Mouse (Mus musculus): ENCODE data around the gene Trip12. TPM values are rescaled to one million over a fixed set of nuclear protein-coding genes. Genes with fewer than 3 reads are reported as not detected.

Trip12 gene
- polyA plus RNA-seq, 1 experiment from 2014 or later, result 55.5 TPM

DNA sequence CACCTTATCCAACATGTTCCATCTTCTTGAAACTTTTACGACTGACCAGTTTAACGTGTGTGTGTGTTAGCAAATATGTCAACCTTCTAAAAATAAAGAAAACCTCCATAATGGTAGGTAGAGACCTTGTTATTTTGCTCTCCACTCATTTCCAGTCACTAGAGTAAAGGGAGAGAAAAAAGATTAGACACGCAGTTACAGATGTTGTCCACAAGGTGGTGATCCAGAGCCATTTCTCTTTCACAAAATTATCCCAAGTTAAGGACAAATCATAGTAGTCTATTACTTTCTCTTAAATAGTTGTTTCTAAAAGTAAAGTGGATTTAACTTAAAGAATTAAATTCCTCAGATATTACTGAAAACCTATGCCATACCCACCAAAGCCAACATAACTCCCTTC, 106.5 kb downstream of the Trip12 start:
- peaks cover 44% of the 10 kb centered on the region for H3K36me3 ChIP-seq
- 0 out of 2 replicates have a peak, but pooled peaks have one; percentile 13 for ATAC-seq (replicated peaks)

DNA sequence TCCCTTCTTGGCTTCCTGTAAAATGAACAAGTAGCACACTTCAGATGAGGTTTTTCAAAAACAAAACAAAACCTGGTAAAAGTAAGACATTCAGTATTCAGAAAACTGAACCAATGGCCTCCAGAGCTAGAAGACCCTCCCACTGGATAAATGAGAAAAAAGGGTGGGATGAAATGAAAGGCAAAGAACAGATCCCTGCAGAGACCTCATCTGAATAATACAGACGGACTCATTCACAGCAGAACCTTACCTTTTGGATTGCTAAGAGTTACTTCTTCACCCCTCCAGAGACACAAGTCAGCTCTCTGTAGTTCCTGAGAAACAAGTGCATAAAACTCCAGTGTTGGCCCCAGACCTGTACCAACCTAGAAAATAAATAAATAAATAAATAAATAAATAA, 108.6 kb downstream of the Trip12 start:
- Histone ChIP-seq H3K4me3 (no peak overlapping the region), H3K36me3 (peaks cover 43% of the 10 kb centered on the region), H3K27ac (replicated peaks) (no peak overlapping the region), H3K4me2 (replicated peaks) (no peak overlapping the region), H3K9me3 (no peaks in the 10 kb centered on the region), H3K27me3 (no peaks in the 10 kb centered on the region), H3K4me1 (no peaks in the 10 kb centered on the region), H3K9ac (replicated peaks) (no peak overlapping the region)
- no peak for ATAC-seq (replicated peaks)
- 75% methylated on average over 1 of the region's 1 CpGs for WGBS

More for the DNA sequence above, 106.5 kb downstream of the Trip12 start:
- Histone ChIP-seq H3K9me3 (no peaks in the 10 kb centered on the region), H3K4me3 (no peak overlapping the region), H3K27me3 (no peaks in the 10 kb centered on the region), H3K9ac (replicated peaks) (no peak overlapping the region), H3K4me2 (replicated peaks) (no peak overlapping the region), H3K4me1 (no peaks in the 10 kb centered on the region), H3K27ac (replicated peaks) (no peak overlapping the region)
- 68% methylated on average over 3 of the region's 3 CpGs for WGBS

DNA sequence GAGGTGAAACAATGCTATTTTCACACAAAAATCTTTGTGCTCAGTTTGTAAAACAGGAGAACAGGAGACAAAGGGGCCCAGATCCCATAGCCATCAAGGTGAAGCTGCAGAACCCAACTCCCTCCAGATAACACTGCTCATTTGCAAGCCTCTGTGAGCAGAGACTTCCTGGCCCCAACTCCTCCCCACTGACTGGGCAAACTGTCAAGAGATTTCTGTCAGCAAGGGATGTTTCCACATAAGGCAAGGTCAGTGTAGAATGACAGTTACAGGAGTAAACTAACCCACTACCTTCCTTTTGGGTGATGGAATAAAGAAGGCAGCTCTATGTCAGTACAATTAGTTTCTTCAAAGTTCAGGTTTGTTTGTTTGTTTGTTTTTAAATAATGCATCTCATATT, 117.5 kb downstream of the Trip12 start:
- Histone ChIP-seq H3K36me3 (peaks cover 46% of the 10 kb centered on the region), H3K9ac (replicated peaks) (no peak overlapping the region), H3K4me3 (no peak overlapping the region), H3K4me2 (replicated peaks) (no peak overlapping the region), H3K27ac (replicated peaks) (no peak overlapping the region), H3K27me3 (no peaks in the 10 kb centered on the region), H3K9me3 (no peaks in the 10 kb centered on the region), H3K4me1 (no peaks in the 10 kb centered on the region)
- no peak for ATAC-seq (replicated peaks)

DNA sequence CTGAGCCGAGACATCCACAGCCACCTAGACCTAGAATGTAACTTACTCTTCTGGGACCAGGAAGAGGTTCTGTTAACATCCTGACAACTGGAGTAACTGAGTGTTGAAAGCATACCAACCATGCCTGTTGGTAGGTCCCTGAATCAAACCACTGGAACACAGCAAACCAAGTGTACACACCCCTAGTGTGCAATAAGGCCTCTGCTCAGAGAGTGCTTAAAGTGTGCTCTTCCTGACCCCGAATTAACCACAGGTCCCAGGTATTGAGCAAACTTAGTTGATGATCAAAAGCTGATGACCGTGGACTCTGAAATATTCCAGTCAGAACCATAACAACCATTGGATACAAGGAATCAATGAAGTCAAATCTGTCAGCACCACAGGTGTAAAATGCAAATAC, 117.9 kb downstream of the Trip12 start:
- Histone ChIP-seq H3K27me3 (no peaks in the 10 kb centered on the region), H3K9me3 (no peaks in the 10 kb centered on the region), H3K4me2 (replicated peaks) (no peak overlapping the region), H3K9ac (replicated peaks) (no peak overlapping the region), H3K27ac (replicated peaks) (no peak overlapping the region), H3K4me1 (no peaks in the 10 kb centered on the region), H3K36me3 (peaks cover 42% of the 10 kb centered on the region), H3K4me3 (no peak overlapping the region)
- no peak for ATAC-seq (replicated peaks)
- WGBS, result 97% methylated on average over 3 of the region's 3 CpGs

DNA sequence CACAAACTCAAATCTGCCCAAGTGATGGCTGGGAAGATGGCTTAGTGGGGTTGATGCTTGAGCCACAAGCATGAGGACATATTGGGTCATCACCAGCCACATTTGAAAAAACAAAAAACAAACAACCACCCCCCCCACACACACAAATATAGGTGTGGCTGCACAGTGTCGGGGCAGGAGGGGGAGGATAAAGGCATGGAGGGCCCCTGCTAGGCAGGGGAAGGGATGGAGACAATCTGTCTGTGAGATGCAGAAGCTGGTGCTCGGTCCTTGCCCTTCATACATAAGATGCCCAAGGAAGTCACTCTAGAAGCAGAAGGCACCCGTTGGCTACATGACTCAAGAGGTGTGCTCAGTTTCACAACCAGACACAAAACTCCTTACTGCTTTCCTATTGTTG, 118.4 kb downstream of the Trip12 start:
- WGBS, result 88% methylated on average over 3 of the region's 3 CpGs
- Histone ChIP-seq H3K9ac (replicated peaks) (no peak overlapping the region), H3K4me2 (replicated peaks) (no peak overlapping the region), H3K4me1 (no peaks in the 10 kb centered on the region), H3K9me3 (no peaks in the 10 kb centered on the region), H3K36me3 (peaks cover 38% of the 10 kb centered on the region), H3K27ac (replicated peaks) (no peak overlapping the region), H3K4me3 (no peak overlapping the region), H3K27me3 (no peaks in the 10 kb centered on the region)
- ATAC-seq (replicated peaks), result 0 out of 2 replicates have a peak, but pooled peaks have one; percentile 35

- Histone ChIP-seq H3K9ac (replicated peaks) (peak overlapping the region; percentile 45), H3K4me1 (peaks cover 13% of the 10 kb centered on the region), H3K9me3 (no peaks in the 10 kb centered on the region), H3K36me3 (no peaks in the 10 kb centered on the region), H3K27me3 (no peaks in the 10 kb centered on the region), H3K4me2 (replicated peaks) (peak overlapping the region; percentile 58), H3K4me3 (peak overlapping the region; percentile 36), H3K27ac (replicated peaks) (peak overlapping the region; percentile 87)
- peak; percentile 91 for ATAC-seq (replicated peaks)
- WGBS, result 9% methylated on average over 31 of the region's 31 CpGs
Observed at GRCm38 (mm10) chr1:84709810-84710785, 130.2 kb downstream of the Trip12 start.

DNA sequence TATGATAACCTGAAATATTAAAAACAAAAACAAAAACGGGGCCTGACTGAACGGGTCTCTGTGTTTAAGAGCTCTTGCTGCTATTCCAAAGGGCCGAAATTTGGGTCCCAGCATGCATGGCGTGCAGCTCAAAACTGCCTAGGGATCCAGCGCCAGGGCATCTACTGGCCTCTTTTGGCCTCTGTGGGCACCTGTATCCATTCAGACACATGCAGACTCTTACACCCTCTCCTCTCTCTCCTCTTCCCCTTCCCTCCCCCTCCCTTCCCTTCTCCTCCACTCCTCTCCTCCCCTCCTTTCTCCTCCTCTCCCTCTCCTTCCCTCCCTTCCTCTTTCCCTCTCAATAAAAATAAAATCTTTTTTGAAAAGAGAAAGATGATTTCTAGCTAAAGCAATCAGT, 130.9 kb downstream of the Trip12 start:
- WGBS, result 27% methylated on average over 5 of the region's 5 CpGs
- no peaks in the 10 kb centered on the region for H3K36me3 ChIP-seq
- H3K4me2 ChIP-seq (replicated peaks), result peak overlapping the region; percentile 58
- H3K27me3 ChIP-seq, result no peaks in the 10 kb centered on the region
- peak; percentile 73 for ATAC-seq (replicated peaks)
- peak overlapping the region; percentile 87 for H3K27ac ChIP-seq (replicated peaks)
- H3K9ac ChIP-seq (replicated peaks), result peak overlapping the region; percentile 28; the same call in 1 of the 2 replicates
- H3K9me3 ChIP-seq, result no peaks in the 10 kb centered on the region
- peaks cover 13% of the 10 kb centered on the region for H3K4me1 ChIP-seq
- H3K4me3 ChIP-seq, result peak overlapping the region; percentile 36

DNA sequence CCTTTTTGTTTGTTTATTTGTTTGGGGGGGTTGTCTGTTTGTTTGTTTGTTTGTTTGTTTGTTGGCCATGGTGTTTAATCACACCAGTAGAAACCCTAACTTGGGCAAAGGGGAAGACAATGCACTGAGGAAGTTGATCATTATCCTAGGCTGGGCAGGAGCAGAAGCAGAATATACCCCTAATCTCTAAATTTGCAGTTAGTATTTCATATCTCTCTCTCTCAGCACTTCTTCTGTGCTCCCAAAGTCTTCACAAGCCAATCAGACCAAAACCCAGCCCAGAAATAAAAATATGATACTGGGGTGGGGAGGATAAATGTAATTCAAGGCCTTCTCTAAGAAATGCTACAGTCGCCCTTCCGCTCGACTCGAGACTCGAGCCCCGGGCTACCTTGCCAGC, 140.1 kb downstream of the Trip12 start:
- peaks cover 10% of the 10 kb centered on the region for H3K4me1 ChIP-seq
- no peak overlapping the region for H3K9ac ChIP-seq (replicated peaks)
- no peak for ATAC-seq (replicated peaks)
- H3K27ac ChIP-seq (replicated peaks), result no peak overlapping the region
- H3K36me3 ChIP-seq, result no peaks in the 10 kb centered on the region
- WGBS, result 95% methylated on average over 6 of the region's 6 CpGs
- no peaks in the 10 kb centered on the region for H3K27me3 ChIP-seq
- no peak overlapping the region for H3K4me3 ChIP-seq
- no peaks in the 10 kb centered on the region for H3K9me3 ChIP-seq
- H3K4me2 ChIP-seq (replicated peaks), result no peak overlapping the region

- H3K4me2 ChIP-seq (replicated peaks), result no peak overlapping the region
- 0% methylated on average over 2 of the region's 2 CpGs for WGBS
- H3K36me3 ChIP-seq, result no peaks in the 10 kb centered on the region
- no peak overlapping the region for H3K4me3 ChIP-seq
- H3K27ac ChIP-seq (replicated peaks), result no peak overlapping the region
- no peaks in the 10 kb centered on the region for H3K27me3 ChIP-seq
- no peaks in the 10 kb centered on the region for H3K9me3 ChIP-seq
- ATAC-seq (replicated peaks), result peak; percentile 23
- peaks cover 28% of the 10 kb centered on the region for H3K4me1 ChIP-seq
- H3K9ac ChIP-seq (replicated peaks), result no peak overlapping the region
Observed at GRCm38 (mm10) chr1:84697136-84697535, 143.2 kb downstream of the Trip12 start.

DNA sequence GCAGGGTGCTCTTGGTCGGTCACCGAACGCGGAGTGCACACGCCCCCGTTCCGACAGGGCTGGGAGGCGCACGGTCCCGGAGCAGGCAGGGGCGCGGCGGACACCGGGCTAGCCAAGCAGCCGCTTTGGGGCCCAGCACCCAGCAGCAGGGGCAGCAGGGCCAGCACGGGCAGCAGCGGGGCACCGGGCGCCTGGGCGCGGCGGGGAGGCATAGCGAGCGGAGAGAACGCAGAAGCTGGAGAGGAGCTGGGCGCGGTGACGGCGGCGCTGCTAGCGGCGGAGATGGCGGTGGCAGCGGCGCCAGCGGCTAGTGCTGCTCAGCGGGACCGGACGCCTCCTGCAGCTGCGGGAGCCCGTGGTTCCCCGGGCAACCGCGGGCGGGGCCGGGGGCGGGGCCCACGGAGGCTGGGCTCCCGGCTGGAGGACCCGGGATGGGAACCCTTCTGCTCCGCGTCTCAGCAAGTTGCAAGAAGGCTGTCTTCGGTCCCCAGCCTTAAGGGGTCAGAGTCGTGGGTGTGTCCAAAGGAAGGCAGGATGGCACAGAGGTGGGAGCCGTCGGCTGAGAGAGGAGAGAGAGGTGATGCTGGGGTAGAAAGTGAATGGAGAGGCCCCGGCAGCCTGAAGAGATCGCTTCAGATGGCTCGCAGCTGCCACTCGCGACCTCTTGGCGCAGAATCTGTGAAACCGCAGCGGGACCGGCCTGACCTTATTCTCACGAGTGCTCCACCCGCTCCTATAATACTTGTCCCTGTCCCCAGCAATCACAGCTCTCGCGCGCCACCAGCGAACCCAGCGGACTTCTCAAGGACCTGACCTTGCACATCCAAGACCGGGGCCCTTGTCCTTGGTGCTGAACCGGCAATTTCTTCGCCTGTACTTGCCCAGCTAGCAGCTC, 144.6 kb downstream of the Trip12 start, which contains the start of gene Dner:
Dner (minus strand) TSS at position 705 of the 895 bp plus-strand sequence.
- H3K27me3 ChIP-seq, result no peaks in the 10 kb centered on the region
- peaks cover 29% of the 10 kb centered on the region for H3K4me1 ChIP-seq
- peak within 1 kb of the TSS; percentile 89 for H3K4me2 ChIP-seq (replicated peaks)
- WGBS, result under 1% methylated on average over 66 of the region's 75 CpGs
- H3K36me3 ChIP-seq, result no peaks in the 10 kb centered on the region
- peak; percentile 90 for ATAC-seq (replicated peaks)
- peak within 1 kb of the TSS; percentile 83 for H3K4me3 ChIP-seq
- no peaks in the 10 kb centered on the region for H3K9me3 ChIP-seq
- H3K27ac ChIP-seq (replicated peaks), result peak within 1 kb of the TSS; percentile 86
- peak within 1 kb of the TSS; percentile 98 for H3K9ac ChIP-seq (replicated peaks)

GRCm38 (mm10) chr1:84694688-84695474, 145.4 kb downstream of the Trip12 start:
- Histone ChIP-seq H3K9ac (replicated peaks) (peak overlapping the region; percentile 98), H3K36me3 (no peaks in the 10 kb centered on the region), H3K9me3 (no peaks in the 10 kb centered on the region), H3K4me1 (peaks cover 29% of the 10 kb centered on the region), H3K4me2 (replicated peaks) (peak overlapping the region; percentile 89), H3K27ac (replicated peaks) (peak overlapping the region; percentile 86), H3K4me3 (peak overlapping the region; percentile 83), H3K27me3 (no peaks in the 10 kb centered on the region)
- ATAC-seq (replicated peaks), result peak; percentile 66
- 5% methylated on average over 26 of the region's 26 CpGs for WGBS
